Mouse (Mus musculus) liver, embryonic 15.5 days (tissue): Measurements from ENCODE around the gene Rbpjl. TPM values are rescaled to one million over a fixed set of nuclear protein-coding genes. Genes with fewer than 3 reads are reported as not detected.
A peak's percentile ranks its signal among the peaks of the same experiment; 100 is the strongest.

Source experiments
- ATAC-seq: fragments of 200-750 bp; cut with Nextera tagmentation; 2 replicates; pipeline ENCODE4 v1.8.0; 2017; ENCODE audit warnings: moderate number of reproducible peaks, mild to moderate bottlenecking, moderate library complexity; ENCODE audit not compliant: insufficient read depth
- H3K27ac ChIP-seq: fragments of 300-500 bp; sonication (generic); replicated peaks from 2 replicates; pipeline ENCODE4 v1.5.1; 2015; ENCODE audit warnings: mild to moderate bottlenecking, inconsistent platforms
- H3K27me3 ChIP-seq: fragments of 300-500 bp; sonication (generic); 2 replicates; pipeline ENCODE4 v1.6.1; 2015; ENCODE audit warnings: mild to moderate bottlenecking, inconsistent platforms
- H3K36me3 ChIP-seq: fragments of 300-500 bp; sonication (generic); replicated peaks from 2 replicates; pipeline ENCODE4 v1.6.1; 2015; ENCODE audit warnings: moderate library complexity, mild to moderate bottlenecking, inconsistent platforms
- H3K4me1 ChIP-seq: fragments of 300-500 bp; sonication (generic); replicated peaks from 2 replicates; pipeline ENCODE4 v1.6.1; 2015; ENCODE audit warnings: inconsistent platforms
- H3K4me2 ChIP-seq: fragments of 300-500 bp; sonication (generic); 2 replicates; pipeline ENCODE4 v1.6.1; 2015; ENCODE audit warnings: moderate library complexity, mild to moderate bottlenecking, inconsistent platforms
- H3K4me3 ChIP-seq: fragments of 300-500 bp; sonication (generic); replicated peaks from 2 replicates; pipeline ENCODE4 v1.5.1; 2015; ENCODE audit warnings: mild to moderate bottlenecking, inconsistent platforms
- H3K9ac ChIP-seq: fragments of 300-500 bp; sonication (generic); 2 replicates; pipeline ENCODE4 v1.6.1; 2015; ENCODE audit warnings: moderate library complexity, mild to moderate bottlenecking, inconsistent platforms
- H3K9me3 ChIP-seq: fragments of 300-500 bp; sonication (generic); replicated peaks from 2 replicates; pipeline ENCODE4 v1.6.1; 2016; ENCODE audit warnings: inconsistent platforms
- WGBS: fragments of 180-500 bp; shearing (Covaris S2); methylation state at CpG from one replicate; pipeline ENCODE4 v1.1.7; 2015; ENCODE audit warnings: mixed read lengths; ENCODE audit not compliant: insufficient replicate concordance; 5-methylcytosine and 5-hydroxymethylcytosine counted together
- polyA plus RNA-seq: library from polyadenylated mRNA; unstranded; fragments of >200 nt; fragmentation: Nextera tagmentation; extraction: Ambion mirVana; gene quantifications from 2 replicates; pipeline ENCODE4 v1.2.1, GENCODE M21; 2015

Rbpjl gene
- polyA plus RNA-seq, 1 experiment from 2014 or later, result 0.07 TPM

DNA sequence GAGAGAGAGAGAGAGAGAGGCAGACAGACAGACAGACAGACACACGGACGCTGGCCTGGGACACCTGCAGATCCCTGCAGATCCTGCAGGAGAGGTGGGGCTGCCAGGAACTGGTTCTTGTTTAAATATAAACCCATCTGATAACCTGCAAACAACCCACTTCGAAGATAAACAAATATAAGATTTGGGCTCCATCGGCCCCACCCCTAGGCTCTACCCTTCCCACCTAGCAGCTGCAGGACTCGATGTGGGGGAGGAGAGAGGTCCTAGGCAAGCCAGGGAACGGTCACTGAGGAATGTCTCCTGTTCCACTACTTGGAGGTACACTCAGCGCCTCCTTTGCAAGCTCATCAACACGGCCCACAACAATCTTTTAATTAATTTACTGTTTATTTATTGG lies 35.3 kb downstream of the Rbpjl start:
- ATAC-seq, result 0 out of 2 replicates have a peak, but pooled peaks have one; percentile 2
- no peak overlapping the region for H3K27ac ChIP-seq
- 43% methylated on average over 8 of the region's 8 CpGs for WGBS
- no peak overlapping the region for H3K4me3 ChIP-seq
- peak overlapping the region; percentile 45 for H3K4me2 ChIP-seq
- no peaks in the 10 kb centered on the region for H3K36me3 ChIP-seq
- H3K9ac ChIP-seq, result no peak overlapping the region
- H3K4me1 ChIP-seq, result peaks cover 12% of the 10 kb centered on the region
- H3K27me3 ChIP-seq, result peaks cover 43% of the 10 kb centered on the region
- H3K9me3 ChIP-seq, result no peaks in the 10 kb centered on the region

- H3K36me3 ChIP-seq, result no peaks in the 10 kb centered on the region
- peaks cover 12% of the 10 kb centered on the region for H3K4me1 ChIP-seq
- WGBS, result 39% methylated on average over 3 of the region's 3 CpGs
- H3K4me2 ChIP-seq, result peak overlapping the region; percentile 45
- peaks cover 50% of the 10 kb centered on the region for H3K27me3 ChIP-seq
- no peak overlapping the region for H3K27ac ChIP-seq
- no peak overlapping the region for H3K4me3 ChIP-seq
- no peaks in the 10 kb centered on the region for H3K9me3 ChIP-seq
- no peak for ATAC-seq
- H3K9ac ChIP-seq, result no peak overlapping the region
Measured at GRCm38 (mm10) chr2:164439001-164439421, 36.1 kb downstream of the Rbpjl start.

- H3K27ac ChIP-seq, result no peak overlapping the region
- H3K4me2 ChIP-seq, result peak overlapping the region; percentile 55
- no peak overlapping the region for H3K9ac ChIP-seq
- 58% methylated on average over 5 of the region's 5 CpGs for WGBS
- ATAC-seq, result no peak
- no peaks in the 10 kb centered on the region for H3K9me3 ChIP-seq
- H3K27me3 ChIP-seq, result peaks cover 57% of the 10 kb centered on the region
- peaks cover 12% of the 10 kb centered on the region for H3K4me1 ChIP-seq
- no peak overlapping the region for H3K4me3 ChIP-seq
- H3K36me3 ChIP-seq, result no peaks in the 10 kb centered on the region
Measured at GRCm38 (mm10) chr2:164440314-164440713, 37.4 kb downstream of the Rbpjl start.

DNA sequence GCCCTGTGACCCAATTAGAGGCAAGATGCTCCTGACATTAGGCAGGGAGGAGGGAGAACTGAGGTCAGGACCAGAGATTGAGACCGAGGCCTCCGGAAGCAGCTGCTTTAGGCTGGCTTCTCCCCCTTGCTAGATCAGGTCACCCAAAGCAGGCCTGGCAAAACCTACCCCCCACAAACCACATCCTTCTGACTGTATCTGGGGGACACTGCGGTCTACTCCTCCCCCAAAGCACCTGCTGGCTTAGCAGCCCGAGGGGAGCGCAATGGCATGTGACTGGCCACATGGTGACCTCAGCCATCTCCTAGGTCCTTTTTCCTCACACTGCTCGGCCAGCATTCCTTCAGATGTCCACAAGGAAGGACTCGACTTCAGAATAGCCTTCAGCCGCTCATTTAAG lies 38.2 kb downstream of the Rbpjl start:
- H3K27me3 ChIP-seq, result peaks cover 60% of the 10 kb centered on the region
- no peaks in the 10 kb centered on the region for H3K9me3 ChIP-seq
- WGBS, result 14% methylated on average over 8 of the region's 8 CpGs
- no peak overlapping the region for H3K9ac ChIP-seq
- H3K4me3 ChIP-seq, result peak overlapping the region; percentile 52
- ATAC-seq, result no peak
- no peak overlapping the region for H3K27ac ChIP-seq
- peak overlapping the region; percentile 55 for H3K4me2 ChIP-seq
- no peaks in the 10 kb centered on the region for H3K36me3 ChIP-seq
- peaks cover 8% of the 10 kb centered on the region for H3K4me1 ChIP-seq

- no peaks in the 10 kb centered on the region for H3K36me3 ChIP-seq
- ATAC-seq, result no peak
- no peak overlapping the region for H3K27ac ChIP-seq
- H3K4me3 ChIP-seq, result peak overlapping the region; percentile 52
- H3K9ac ChIP-seq, result peak overlapping the region; percentile 51; the same call in 1 of the 2 replicates
- peak overlapping the region; percentile 55 for H3K4me2 ChIP-seq
- peaks cover 5% of the 10 kb centered on the region for H3K4me1 ChIP-seq
- 18% methylated on average over 7 of the region's 7 CpGs for WGBS
- no peaks in the 10 kb centered on the region for H3K9me3 ChIP-seq
- peaks cover 58% of the 10 kb centered on the region for H3K27me3 ChIP-seq
Measured at GRCm38 (mm10) chr2:164441731-164442130, 38.8 kb downstream of the Rbpjl start.

GRCm38 (mm10) chr2:164442315-164443050 lies 39.5 kb downstream of the Rbpjl start:
- H3K9me3 ChIP-seq, result no peaks in the 10 kb centered on the region
- H3K4me1 ChIP-seq, result peaks cover 5% of the 10 kb centered on the region
- H3K9ac ChIP-seq, result peak overlapping the region; percentile 51
- H3K27ac ChIP-seq, result peak overlapping the region; percentile 45; the same call in 1 of the 2 replicates
- peak overlapping the region; percentile 52 for H3K4me3 ChIP-seq
- peak overlapping the region; percentile 55 for H3K4me2 ChIP-seq
- no peaks in the 10 kb centered on the region for H3K36me3 ChIP-seq
- peaks cover 54% of the 10 kb centered on the region for H3K27me3 ChIP-seq
- 4% methylated on average over 29 of the region's 29 CpGs for WGBS
- peak; percentile 48 for ATAC-seq

- no peaks in the 10 kb centered on the region for H3K9me3 ChIP-seq
- peaks cover 54% of the 10 kb centered on the region for H3K27me3 ChIP-seq
- WGBS, result under 1% methylated on average over 26 of the region's 26 CpGs
Measured at GRCm38 (mm10) chr2:164443051-164443437, 40.1 kb downstream of the Rbpjl start.

DNA sequence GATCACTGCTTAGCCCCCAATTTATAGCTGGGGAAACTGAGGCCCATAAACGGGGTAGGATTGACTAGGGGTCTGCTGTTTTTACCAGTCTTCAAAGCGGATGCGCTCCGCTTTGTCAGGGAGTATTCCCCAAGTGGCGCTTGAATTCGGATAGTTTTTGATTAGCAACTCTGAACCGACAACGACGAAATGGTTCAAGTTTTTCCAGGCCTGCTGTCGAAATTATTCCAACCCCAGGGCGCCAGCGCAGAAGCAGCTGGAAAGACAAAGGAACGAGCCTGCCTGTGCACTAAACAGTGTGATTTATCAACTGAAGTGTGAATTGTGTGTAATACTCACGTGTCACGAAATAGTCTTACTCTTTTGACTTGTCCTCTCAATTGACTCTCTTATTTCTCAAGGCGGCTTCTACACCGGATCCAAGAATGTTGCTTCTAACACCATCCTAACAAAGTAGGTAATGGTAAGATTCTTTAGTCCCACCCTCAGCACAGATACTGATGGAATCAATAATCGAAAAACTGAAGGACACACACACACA lies 40.6 kb downstream of the Rbpjl start, which contains the start of gene Sdc4:
Sdc4 (minus strand) TSS at position 428 of the 541 bp plus-strand sequence.
- H3K36me3 ChIP-seq, result no peaks in the 10 kb centered on the region
- H3K9me3 ChIP-seq, result no peaks in the 10 kb centered on the region
- H3K9ac ChIP-seq, result peak within 1 kb of the TSS; percentile 51
- H3K27ac ChIP-seq, result peak within 1 kb of the TSS; percentile 45
- H3K4me2 ChIP-seq, result peak within 1 kb of the TSS; percentile 55
- ATAC-seq, result no peak
- H3K27me3 ChIP-seq, result peaks cover 54% of the 10 kb centered on the region
- H3K4me3 ChIP-seq, result peak within 1 kb of the TSS; percentile 52
- peaks cover 5% of the 10 kb centered on the region for H3K4me1 ChIP-seq
- WGBS, result 9% methylated on average over 18 of the region's 18 CpGs

More at GRCm38 (mm10) chr2:164443051-164443437, 40.1 kb downstream of the Rbpjl start:
- H3K36me3 ChIP-seq, result no peaks in the 10 kb centered on the region
- H3K9ac ChIP-seq, result peak overlapping the region; percentile 51
- peak overlapping the region; percentile 52 for H3K4me3 ChIP-seq
- peak overlapping the region; percentile 55 for H3K4me2 ChIP-seq
- peaks cover 5% of the 10 kb centered on the region for H3K4me1 ChIP-seq
- ATAC-seq, result peak; percentile 76
- peak overlapping the region; percentile 45 for H3K27ac ChIP-seq

DNA sequence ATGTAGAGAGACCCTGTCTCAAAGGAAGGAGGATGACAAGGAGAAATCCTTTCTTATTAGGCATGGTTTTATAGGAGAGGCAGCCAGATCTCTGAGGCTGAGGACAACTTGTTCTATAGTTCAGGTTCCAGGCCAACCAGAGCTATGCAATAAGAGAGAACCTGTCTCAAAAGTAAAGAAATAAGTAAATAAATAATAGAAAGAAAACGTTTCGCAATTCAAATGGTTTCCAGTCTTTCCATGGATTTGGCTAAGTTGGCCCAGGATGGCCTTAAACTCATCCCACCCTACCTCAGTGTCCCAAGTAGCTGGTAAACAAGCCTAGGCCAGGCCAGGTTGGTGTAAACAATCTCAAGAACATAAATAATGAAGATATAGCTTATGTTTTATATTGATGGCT lies 41.8 kb downstream of the Rbpjl start:
- WGBS, result 45% methylated on average over 2 of the region's 2 CpGs
- Histone ChIP-seq H3K36me3 (no peaks in the 10 kb centered on the region), H3K27me3 (peaks cover 54% of the 10 kb centered on the region), H3K4me1 (peaks cover 5% of the 10 kb centered on the region), H3K27ac (no peak overlapping the region; the same call in 1 of the 2 replicates), H3K9me3 (no peaks in the 10 kb centered on the region), H3K4me2 (no peak overlapping the region), H3K9ac (no peak overlapping the region), H3K4me3 (no peak overlapping the region)
- ATAC-seq, result no peak

DNA sequence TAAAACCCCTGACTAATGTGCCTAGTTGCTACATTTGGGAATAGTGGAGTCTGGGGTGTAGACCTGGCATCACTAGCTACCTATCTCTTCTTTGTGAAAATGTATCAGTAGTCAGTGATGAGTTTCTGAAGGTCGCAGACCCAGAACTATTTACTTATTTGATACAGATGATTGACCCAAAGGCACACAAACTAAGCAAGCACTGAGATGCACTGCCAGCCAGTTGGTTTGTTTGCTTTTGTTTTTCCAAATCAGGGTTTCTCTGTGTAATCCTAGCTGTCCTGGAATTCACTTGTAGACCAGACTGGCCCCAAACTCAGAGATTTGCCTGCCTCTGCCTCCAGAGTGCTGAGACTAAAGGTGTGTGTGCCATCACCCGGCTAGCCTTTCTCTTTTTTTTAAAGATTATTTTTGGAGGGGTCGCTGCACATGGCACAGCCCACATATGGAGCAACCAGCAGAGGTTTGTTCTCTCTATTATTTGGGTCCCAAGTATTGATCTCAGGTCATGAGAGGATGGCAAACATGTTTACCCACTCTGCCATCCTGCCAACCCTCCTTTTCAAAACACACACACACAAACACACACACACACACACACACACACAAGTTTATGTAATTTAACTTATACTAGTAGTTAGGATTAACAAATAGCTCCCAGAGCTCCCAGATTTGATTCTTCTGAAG lies 42.6 kb downstream of the Rbpjl start:
- no peak overlapping the region for H3K9ac ChIP-seq
- WGBS, result 50% methylated on average over 3 of the region's 3 CpGs
- H3K4me2 ChIP-seq, result no peak overlapping the region
- H3K27ac ChIP-seq, result no peak overlapping the region
- no peaks in the 10 kb centered on the region for H3K4me1 ChIP-seq
- ATAC-seq, result no peak
- H3K9me3 ChIP-seq, result no peaks in the 10 kb centered on the region
- H3K4me3 ChIP-seq, result no peak overlapping the region
- peaks cover 50% of the 10 kb centered on the region for H3K27me3 ChIP-seq
- H3K36me3 ChIP-seq, result no peaks in the 10 kb centered on the region

GRCm38 (mm10) chr2:164446086-164446469 lies 43.1 kb downstream of the Rbpjl start:
- Histone ChIP-seq H3K9me3 (no peaks in the 10 kb centered on the region), H3K27ac (no peak overlapping the region), H3K4me2 (no peak overlapping the region), H3K27me3 (peaks cover 44% of the 10 kb centered on the region), H3K36me3 (no peaks in the 10 kb centered on the region), H3K4me1 (no peaks in the 10 kb centered on the region), H3K4me3 (no peak overlapping the region), H3K9ac (no peak overlapping the region)
- no peak for ATAC-seq
- 44% methylated on average over 3 of the region's 3 CpGs for WGBS
